Comparison of ENCODE assay signal across 18 mouse cellular contexts in the genomic region with DNA sequence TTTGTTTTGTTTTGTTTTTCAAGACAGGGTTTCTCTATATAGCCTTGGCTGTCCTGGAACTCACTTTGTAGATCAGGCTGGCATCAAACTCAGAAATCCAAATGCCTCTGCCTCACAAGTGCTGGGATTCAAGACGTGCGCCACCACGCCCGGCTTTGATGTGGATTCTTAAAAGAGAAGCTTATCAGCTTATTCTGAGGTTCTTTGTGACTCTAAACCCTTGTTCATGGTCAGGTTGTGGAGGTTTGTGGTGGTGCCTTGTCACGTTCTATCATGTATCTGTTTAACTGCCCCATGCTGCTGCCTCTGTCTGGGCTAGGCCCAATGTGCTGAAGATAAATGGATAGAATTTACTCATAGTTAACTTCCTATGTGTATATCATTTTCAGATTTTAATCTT.
"Had no signal": no experiment of that assay in that cellular context is flagged by ENCODE, and none has a peak within 500 bp of the region (broad histone marks: within the 10 kb centered on the region; RNA-seq: fewer than 3 reads in every experiment).

No protein-coding gene starts in this region.

- H3K4me2 ChIP-seq: lung, embryonic 14.5 days; midbrain, embryonic 12.5 days; midbrain, embryonic 15.5 days; neural tube, embryonic 13.5 days; neural tube, embryonic 15.5 days had no signal

- DNase-seq: lung, adult 18-20 months; lung, embryonic 14.5 days; lung, postnatal 10 days; lung, postnatal 4 days; retina, postnatal 1 day; right cerebral cortex, adult 18-20 months; right cerebral cortex, postnatal 25 days; right cerebral cortex, postnatal 4 days; spleen, adult 18-20 months; thymus, adult 18-20 months; thymus, postnatal 25 days; thymus, postnatal 4 days had no signal

- H3K4me1 ChIP-seq: midbrain, embryonic 10.5 days; midbrain, embryonic 12.5 days; midbrain, embryonic 15.5 days had no signal

- ATAC-seq: midbrain, embryonic 15.5 days had no signal

- H3K27me3 ChIP-seq: midbrain, embryonic 12.5 days; midbrain, embryonic 15.5 days; neural tube, embryonic 13.5 days; neural tube, embryonic 15.5 days had no signal

- H3K9me3 ChIP-seq: midbrain, embryonic 10.5 days; midbrain, embryonic 12.5 days; midbrain, embryonic 15.5 days; neural tube, embryonic 13.5 days; neural tube, embryonic 15.5 days had no signal

- H3K4me3 ChIP-seq: midbrain, embryonic 10.5 days; midbrain, embryonic 12.5 days; midbrain, embryonic 15.5 days; neural tube, embryonic 13.5 days; neural tube, embryonic 15.5 days had no signal

- H3K9ac ChIP-seq: liver, embryonic 14.5 days; lung, embryonic 14.5 days; midbrain, embryonic 12.5 days; midbrain, embryonic 15.5 days; neural tube, embryonic 13.5 days; neural tube, embryonic 15.5 days had no signal

- H3K27ac ChIP-seq: liver, embryonic 14.5 days; midbrain, embryonic 10.5 days; midbrain, embryonic 12.5 days; midbrain, embryonic 15.5 days; neural tube, embryonic 13.5 days; neural tube, embryonic 15.5 days had no signal
